Mouse (Mus musculus): ENCODE data around the gene Sertad2.

Gene Sertad2

GRCm38 (mm10) chr11:20594229-20595201 lies 51.5 kb downstream of the Sertad2 start:
- no peak for DNase-seq (ENCODE audit: low read depth)

GRCm38 (mm10) chr11:20603066-20603812 lies 60.2 kb downstream of the Sertad2 start:
- DNase-seq (ENCODE audit: low read depth): no peak

- no peak for DNase-seq (ENCODE audit: low read depth)
Measured at GRCm38 (mm10) chr11:20604119-20604518, 61.1 kb downstream of the Sertad2 start.

- no peak for DNase-seq (ENCODE audit: low read depth)
Measured at GRCm38 (mm10) chr11:20605613-20606012, 62.6 kb downstream of the Sertad2 start.

- no peak for DNase-seq (ENCODE audit: low read depth)
Measured at GRCm38 (mm10) chr11:20608442-20608841, 65.4 kb downstream of the Sertad2 start.

GRCm38 (mm10) chr11:20613223-20613622 lies 70.2 kb downstream of the Sertad2 start:
- no peak for DNase-seq (ENCODE audit: low read depth)

GRCm38 (mm10) chr11:20616103-20616502 lies 73.0 kb downstream of the Sertad2 start:
- DNase-seq (ENCODE audit: low read depth): no peak

GRCm38 (mm10) chr11:20627146-20627545 lies 84.1 kb downstream of the Sertad2 start:
- DNase-seq (ENCODE audit: low read depth): no peak

GRCm38 (mm10) chr11:20628216-20628615 lies 85.2 kb downstream of the Sertad2 start:
- no peak for DNase-seq (ENCODE audit: low read depth)

- DNase-seq (ENCODE audit: low read depth): no peak
Measured at GRCm38 (mm10) chr11:20629700-20630099, 86.6 kb downstream of the Sertad2 start.

- DNase-seq (ENCODE audit: low read depth): peak; percentile 90
Measured at GRCm38 (mm10) chr11:20631026-20631940, 88.2 kb downstream of the Sertad2 start.

GRCm38 (mm10) chr11:20631941-20632618 lies 89.0 kb downstream of the Sertad2 start:
- no peak for DNase-seq (ENCODE audit: low read depth)

- peak; percentile 66 for DNase-seq (ENCODE audit: low read depth)
Measured at GRCm38 (mm10) chr11:20632619-20632965, 89.5 kb downstream of the Sertad2 start.

- no peak for DNase-seq (ENCODE audit: low read depth)
Measured at GRCm38 (mm10) chr11:20634543-20634942, 91.5 kb downstream of the Sertad2 start.

GRCm38 (mm10) chr11:20635646-20636045 lies 92.6 kb downstream of the Sertad2 start:
- DNase-seq (ENCODE audit: low read depth): no peak

- peak; percentile 66 for DNase-seq (ENCODE audit: low read depth)
Measured at GRCm38 (mm10) chr11:20636114-20636513, 93.1 kb downstream of the Sertad2 start.

GRCm38 (mm10) chr11:20637060-20637459 lies 94.0 kb downstream of the Sertad2 start:
- DNase-seq (ENCODE audit: low read depth): no peak

- DNase-seq (ENCODE audit: low read depth): peak; percentile 83
Measured at GRCm38 (mm10) chr11:20638841-20639240, 95.8 kb downstream of the Sertad2 start.

GRCm38 (mm10) chr11:20639918-20640447 lies 96.9 kb downstream of the Sertad2 start:
- no peak for DNase-seq (ENCODE audit: low read depth)

GRCm38 (mm10) chr11:20642321-20642720 lies 99.3 kb downstream of the Sertad2 start:
- DNase-seq (ENCODE audit: low read depth): no peak

GRCm38 (mm10) chr11:20643161-20643560 lies 100.1 kb downstream of the Sertad2 start:
- DNase-seq (ENCODE audit: low read depth): no peak

Data from c-Kit-positive CD71-positive TER-119-negative erythroid progenitor cells, embryonic 14.5 days (primary cell).